Mouse (Mus musculus) heart, embryonic 13.5 days (tissue): Measurements from ENCODE around the gene Hnrnpa3. TPM values are rescaled to one million over a fixed set of nuclear protein-coding genes. Genes with fewer than 3 reads are reported as not detected.
A peak's percentile ranks its signal among the peaks of the same experiment; 100 is the strongest.
"Not testable (repeated sequence)": the region's sequence is repeated elsewhere in the genome, so short reads cannot be mapped to it uniquely, and the experiment has no call there.

Source experiments
- ATAC-seq: fragments of 200-750 bp; cut with Nextera tagmentation; 2 replicates; pipeline ENCODE4 v1.8.0; 2017; ENCODE audit warnings: moderate TSS enrichment; ENCODE audit not compliant: insufficient number of reproducible peaks, low FRiP score, low TSS enrichment; ENCODE audit errors: extremely low read depth
- H3K27ac ChIP-seq: fragments of 300-500 bp; sonication (generic); replicated peaks from 2 replicates; pipeline ENCODE4 v1.5.1; 2015; ENCODE audit warnings: moderate library complexity, mild to moderate bottlenecking, inconsistent platforms
- H3K27me3 ChIP-seq: fragments of 300-500 bp; sonication (generic); replicated peaks from 2 replicates; pipeline ENCODE4 v1.6.1; 2015; ENCODE audit warnings: mild to moderate bottlenecking, inconsistent platforms
- H3K36me3 ChIP-seq: fragments of 300-500 bp; sonication (generic); 2 replicates; pipeline ENCODE4 v1.6.1; 2015; ENCODE audit warnings: mild to moderate bottlenecking, inconsistent platforms
- H3K4me1 ChIP-seq: fragments of 300-500 bp; sonication (generic); 2 replicates; pipeline ENCODE4 v1.6.1; 2015; ENCODE audit warnings: inconsistent platforms
- H3K4me2 ChIP-seq: fragments of 300-500 bp; sonication (generic); 2 replicates; pipeline ENCODE4 v1.6.1; 2015; ENCODE audit warnings: inconsistent platforms, mild to moderate bottlenecking, moderate library complexity
- H3K4me3 ChIP-seq: fragments of 300-500 bp; sonication (generic); 2 replicates; pipeline ENCODE4 v1.5.1; 2015; ENCODE audit warnings: moderate library complexity, mild to moderate bottlenecking, inconsistent platforms
- H3K9ac ChIP-seq: fragments of 300-500 bp; sonication (generic); 2 replicates; pipeline ENCODE4 v1.6.1; 2015; ENCODE audit warnings: inconsistent platforms, mild to moderate bottlenecking, moderate library complexity
- H3K9me3 ChIP-seq: fragments of 300-500 bp; sonication (generic); 2 replicates; pipeline ENCODE4 v1.6.1; 2016; ENCODE audit warnings: inconsistent platforms
- WGBS: fragments of 180-500 bp; shearing (Covaris S2); methylation state at CpG from one replicate; pipeline ENCODE4 v1.1.7; 2015; ENCODE audit warnings: mixed read lengths; 5-methylcytosine and 5-hydroxymethylcytosine counted together
- polyA plus RNA-seq: library from polyadenylated mRNA; unstranded; fragments of >200 nt; fragmentation: Nextera tagmentation; extraction: Ambion mirVana; gene quantifications from 2 replicates; pipeline ENCODE4 v1.2.1, GENCODE M21; 2015

Gene Hnrnpa3
- polyA plus RNA-seq, 1 experiment from 2014 or later, result 188 TPM

DNA sequence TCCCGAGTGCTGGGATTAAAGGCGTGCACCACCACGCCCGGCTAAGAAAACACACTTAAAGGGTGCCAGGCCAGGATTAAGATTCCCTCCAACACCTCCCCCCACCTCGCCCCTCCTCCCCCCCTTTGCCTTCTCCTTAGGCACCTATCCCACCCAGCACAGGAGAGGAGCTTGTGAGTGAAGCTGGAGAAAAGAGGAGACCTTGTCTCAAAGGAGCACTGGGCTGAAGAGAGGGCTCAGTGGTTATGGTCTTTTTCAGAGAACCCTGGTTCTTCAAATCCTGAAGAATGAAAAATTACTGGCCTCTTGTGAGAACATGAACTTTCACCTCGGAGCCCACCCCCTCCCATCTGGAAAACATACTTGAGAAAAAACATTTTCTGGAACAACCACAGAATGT lies 21.2 kb upstream of the Hnrnpa3 start:
- H3K4me1 ChIP-seq, H3K9me3 ChIP-seq, H3K36me3 ChIP-seq, H3K27ac ChIP-seq, H3K27me3 ChIP-seq, H3K4me2 ChIP-seq, H3K9ac ChIP-seq, ATAC-seq, H3K4me3 ChIP-seq: not testable (repeated sequence)
- WGBS, result 78% methylated on average over 6 of the region's 6 CpGs

DNA sequence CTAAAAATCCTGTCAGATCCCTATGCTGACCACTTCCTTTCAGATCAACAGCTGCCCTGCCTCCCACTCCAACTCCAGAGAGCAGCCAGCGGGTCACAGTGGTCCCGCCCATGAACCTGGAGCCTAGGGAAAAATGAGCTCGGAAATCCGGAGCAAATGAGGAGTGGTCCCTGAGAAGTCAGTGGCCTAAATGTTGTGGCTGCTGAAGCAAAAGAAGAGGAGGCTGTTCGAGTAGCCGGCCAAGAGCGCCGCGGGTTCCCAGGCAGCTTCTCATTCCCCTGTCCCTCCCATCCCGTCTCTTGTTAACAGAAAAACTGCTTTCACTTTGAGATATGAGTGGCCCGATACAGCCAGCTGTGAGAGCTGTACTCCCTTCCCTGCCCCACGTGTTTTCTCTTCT lies 19.5 kb upstream of the Hnrnpa3 start:
- not testable (repeated sequence) for H3K9me3 ChIP-seq, H3K27me3 ChIP-seq, H3K36me3 ChIP-seq, ATAC-seq
- peak overlapping the region; percentile 48 for H3K4me2 ChIP-seq
- peak overlapping the region; percentile 75 for H3K27ac ChIP-seq
- peaks cover 15% of the 10 kb centered on the region for H3K4me1 ChIP-seq
- WGBS, result 4% methylated on average over 10 of the region's 12 CpGs
- peak overlapping the region; percentile 29 for H3K4me3 ChIP-seq
- H3K9ac ChIP-seq, result 0 out of 2 replicates have a peak overlapping the region, but pooled peaks have one; percentile 61

DNA sequence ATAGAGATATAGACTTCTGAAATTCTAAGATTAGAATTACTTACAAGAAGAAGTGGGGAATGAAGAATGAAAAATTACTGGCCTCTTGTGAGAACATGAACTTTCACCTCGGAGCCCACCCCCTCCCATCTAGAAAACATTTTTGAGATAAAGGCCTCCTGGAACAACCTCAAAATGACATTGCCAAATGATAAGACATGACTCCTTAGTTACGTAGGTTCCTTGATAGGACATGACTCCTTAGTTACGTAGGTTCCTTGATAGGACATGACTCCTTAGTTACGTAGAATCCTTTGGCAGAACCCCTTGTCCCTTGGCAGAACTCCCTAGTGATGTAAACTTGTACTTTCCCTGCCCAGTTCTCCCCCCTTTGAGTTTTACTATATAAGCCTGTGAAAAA lies 16.7 kb upstream of the Hnrnpa3 start:
- H3K4me3 ChIP-seq, H3K27ac ChIP-seq, H3K9ac ChIP-seq, H3K27me3 ChIP-seq, H3K36me3 ChIP-seq, ATAC-seq, H3K9me3 ChIP-seq, H3K4me2 ChIP-seq: not testable (repeated sequence)
- 30% methylated on average over 4 of the region's 4 CpGs for WGBS
- H3K4me1 ChIP-seq, result peaks cover 15% of the 10 kb centered on the region

DNA sequence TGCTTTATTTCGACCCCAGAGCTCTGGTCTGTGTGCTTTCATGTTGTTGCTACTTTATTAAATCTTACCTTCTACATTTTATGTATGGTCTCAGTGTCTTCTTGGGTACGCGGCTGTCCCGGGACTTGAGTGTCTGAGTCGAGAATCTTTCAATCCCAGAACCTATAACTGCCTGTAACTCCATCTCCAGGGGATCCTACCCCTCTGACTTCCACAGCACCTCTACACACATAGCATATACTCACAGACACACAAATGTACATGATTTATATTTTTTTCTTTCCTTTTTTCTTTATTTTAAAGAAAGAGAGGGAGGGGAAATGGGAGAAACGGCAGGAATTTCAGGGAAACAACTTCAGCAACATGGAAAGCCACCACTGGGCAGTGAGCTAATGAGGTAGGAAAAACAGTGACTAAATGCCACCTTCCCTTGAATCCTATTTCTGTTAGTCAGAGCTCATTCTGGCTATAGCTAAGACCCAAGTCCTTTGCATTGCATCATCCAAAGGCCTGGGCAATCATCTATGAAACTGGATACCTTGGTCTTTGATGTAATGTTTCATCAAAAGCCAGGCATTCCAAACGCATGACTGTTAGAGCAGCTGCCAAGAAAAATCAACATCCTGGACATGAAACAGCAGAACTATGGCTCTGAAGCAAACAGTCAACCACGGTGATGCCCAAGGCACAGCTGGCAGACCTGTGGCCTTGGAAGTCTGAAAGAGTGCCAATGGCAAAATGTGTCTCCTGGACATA lies 16.1 kb upstream of the Hnrnpa3 start:
- Histone ChIP-seq H3K27ac (peak overlapping the region; percentile 63), H3K27me3 (no peaks in the 10 kb centered on the region), H3K9ac (no peak overlapping the region), H3K9me3 (no peaks in the 10 kb centered on the region; the same call in 1 of the 2 replicates), H3K4me3 (no peak overlapping the region), H3K36me3 (no peaks in the 10 kb centered on the region), H3K4me2 (no peak overlapping the region), H3K4me1 (peaks cover 15% of the 10 kb centered on the region)
- 63% methylated on average over 8 of the region's 8 CpGs for WGBS
- ATAC-seq, result no peak

DNA sequence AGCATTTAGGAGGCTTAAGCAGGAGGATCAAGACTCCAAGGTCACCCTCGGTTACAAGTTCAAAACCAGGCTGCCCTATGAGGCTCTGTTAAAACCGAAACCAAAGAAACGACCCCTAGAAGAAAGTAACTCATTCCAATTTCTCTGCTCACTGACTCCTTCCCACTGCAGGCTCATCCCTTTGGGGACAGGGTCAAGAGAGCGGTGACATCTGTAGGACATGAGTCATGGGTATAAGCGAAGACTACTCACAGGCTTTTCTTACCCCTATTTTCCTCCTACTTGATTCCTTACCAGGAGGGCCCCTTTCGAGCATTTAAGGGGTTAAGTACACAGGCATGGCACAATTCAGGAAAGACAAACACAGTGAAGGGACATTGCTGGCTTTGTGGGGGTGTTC lies 15.1 kb upstream of the Hnrnpa3 start:
- no peak overlapping the region for H3K9ac ChIP-seq
- no peaks in the 10 kb centered on the region for H3K36me3 ChIP-seq
- H3K4me3 ChIP-seq, result no peak overlapping the region
- H3K27ac ChIP-seq, result peak overlapping the region; percentile 63; the same call in 1 of the 2 replicates
- peaks cover 15% of the 10 kb centered on the region for H3K4me1 ChIP-seq
- no peaks in the 10 kb centered on the region for H3K27me3 ChIP-seq
- WGBS, result 80% methylated on average over 6 of the region's 6 CpGs
- no peak for ATAC-seq
- no peaks in the 10 kb centered on the region; the same call in 1 of the 2 replicates for H3K9me3 ChIP-seq
- no peak overlapping the region for H3K4me2 ChIP-seq

DNA sequence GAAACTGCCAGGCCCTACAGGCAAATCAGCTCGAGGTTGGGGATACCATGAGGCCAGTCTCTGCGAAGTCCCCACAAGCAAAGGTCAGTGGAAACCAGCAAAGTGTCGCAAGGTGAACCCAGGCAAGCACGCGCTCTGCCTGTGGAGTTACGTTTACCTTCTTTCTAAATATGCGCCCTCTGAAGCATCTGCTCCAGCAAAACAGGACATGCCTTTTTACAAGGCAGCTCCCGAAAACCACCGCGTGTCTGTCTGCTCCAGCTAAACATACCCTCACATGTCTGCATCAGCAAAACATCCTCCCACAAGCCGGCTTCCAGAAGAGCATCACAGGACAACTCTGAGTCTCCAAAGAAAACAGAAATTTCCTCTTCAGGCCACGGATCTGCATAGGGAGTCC lies 13.8 kb upstream of the Hnrnpa3 start:
- Histone ChIP-seq H3K4me3 (no peak overlapping the region), H3K9ac (no peak overlapping the region), H3K4me2 (no peak overlapping the region), H3K36me3 (no peaks in the 10 kb centered on the region), H3K4me1 (peaks cover 15% of the 10 kb centered on the region), H3K27ac (no peak overlapping the region), H3K27me3 (no peaks in the 10 kb centered on the region), H3K9me3 (no peaks in the 10 kb centered on the region; the same call in 1 of the 2 replicates)
- ATAC-seq, result no peak
- WGBS, result 87% methylated on average over 12 of the region's 12 CpGs

DNA sequence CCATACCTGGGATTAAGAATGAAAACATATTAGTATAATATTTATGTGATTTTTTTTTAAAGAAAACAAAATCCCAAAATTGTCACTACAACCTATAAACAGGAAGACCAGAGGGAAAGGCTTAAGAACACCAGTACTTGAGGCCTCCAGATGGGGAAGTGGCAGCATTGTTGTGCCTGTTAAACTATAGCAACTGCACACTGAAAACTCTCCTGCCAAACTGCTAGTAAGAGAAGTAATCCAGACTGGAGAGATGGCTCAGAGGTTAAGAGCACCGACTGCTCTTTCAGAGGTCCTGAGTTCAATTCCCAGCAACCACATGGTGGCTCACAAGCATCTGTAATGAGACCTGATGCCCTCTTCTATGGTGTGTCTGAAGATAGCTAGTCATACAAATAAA lies 8.6 kb upstream of the Hnrnpa3 start:
- no peak for ATAC-seq
- no peak overlapping the region for H3K9ac ChIP-seq

DNA sequence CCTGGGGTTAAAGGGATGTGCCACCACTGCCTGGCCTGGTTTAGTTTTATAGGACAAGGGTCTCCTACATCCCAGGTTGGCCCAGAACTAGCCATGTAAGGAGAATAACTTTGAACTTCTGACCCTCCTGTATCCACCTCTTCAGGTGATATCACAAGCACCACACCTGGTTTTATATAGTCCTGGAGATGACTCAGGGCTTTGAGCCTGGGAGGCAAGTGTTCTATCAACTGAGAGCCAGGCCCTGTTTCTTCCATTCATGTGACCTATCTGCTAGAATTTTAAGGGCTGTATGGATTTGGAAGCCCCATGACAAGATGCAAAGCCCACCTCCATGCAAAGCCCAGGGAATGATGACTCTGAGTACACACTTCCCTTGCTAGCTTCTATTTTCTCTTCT lies 5.9 kb upstream of the Hnrnpa3 start:
- no peaks in the 10 kb centered on the region for H3K9me3 ChIP-seq
- H3K4me2 ChIP-seq, result no peak overlapping the region
- no peak overlapping the region for H3K27ac ChIP-seq
- no peak overlapping the region for H3K9ac ChIP-seq
- H3K4me1 ChIP-seq, result peaks cover 18% of the 10 kb centered on the region
- 0 out of 2 replicates have a peak, but pooled peaks cover 4% of the 10 kb centered on the region for H3K36me3 ChIP-seq
- ATAC-seq, result no peak
- no peak overlapping the region for H3K4me3 ChIP-seq
- no peaks in the 10 kb centered on the region for H3K27me3 ChIP-seq

More for the DNA sequence above, 8.6 kb upstream of the Hnrnpa3 start:
- H3K4me1 ChIP-seq, result peaks cover 6% of the 10 kb centered on the region
- H3K4me3 ChIP-seq, result no peak overlapping the region
- H3K27ac ChIP-seq, result no peak overlapping the region
- no peaks in the 10 kb centered on the region for H3K27me3 ChIP-seq
- H3K9me3 ChIP-seq, result no peaks in the 10 kb centered on the region
- 0 out of 2 replicates have a peak, but pooled peaks cover 4% of the 10 kb centered on the region for H3K36me3 ChIP-seq
- H3K4me2 ChIP-seq, result no peak overlapping the region
- whole genome bisulfite sequencing, result 86% methylated on average over 1 of the region's 1 CpGs

DNA sequence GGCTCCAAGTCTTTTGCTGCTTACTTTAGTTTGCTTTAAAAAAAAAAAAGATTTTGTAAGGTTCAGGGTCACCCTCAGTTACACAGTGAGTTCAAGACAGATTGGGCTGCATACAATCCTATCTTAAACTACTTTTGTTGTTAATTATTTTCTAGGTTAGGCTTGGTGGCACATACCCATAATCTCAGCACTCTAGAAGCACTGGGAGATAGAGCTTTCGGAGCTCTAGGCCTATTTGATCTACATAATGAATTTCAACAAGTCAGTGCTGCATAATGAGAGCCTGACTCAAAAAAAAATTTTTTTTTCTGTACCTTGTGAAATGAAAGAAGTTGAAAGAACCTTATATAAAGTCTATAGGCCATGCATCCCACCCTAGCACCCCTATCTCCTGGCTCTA lies 4.4 kb upstream of the Hnrnpa3 start:
- Histone ChIP-seq H3K9ac (no peak overlapping the region), H3K4me1 (peaks cover 18% of the 10 kb centered on the region), H3K9me3 (no peaks in the 10 kb centered on the region), H3K27ac (no peak overlapping the region), H3K4me2 (no peak overlapping the region), H3K27me3 (no peaks in the 10 kb centered on the region), H3K36me3 (0 out of 2 replicates have a peak, but pooled peaks cover 4% of the 10 kb centered on the region), H3K4me3 (no peak overlapping the region)
- WGBS, result 85% methylated on average over 1 of the region's 1 CpGs
- no peak for ATAC-seq

DNA sequence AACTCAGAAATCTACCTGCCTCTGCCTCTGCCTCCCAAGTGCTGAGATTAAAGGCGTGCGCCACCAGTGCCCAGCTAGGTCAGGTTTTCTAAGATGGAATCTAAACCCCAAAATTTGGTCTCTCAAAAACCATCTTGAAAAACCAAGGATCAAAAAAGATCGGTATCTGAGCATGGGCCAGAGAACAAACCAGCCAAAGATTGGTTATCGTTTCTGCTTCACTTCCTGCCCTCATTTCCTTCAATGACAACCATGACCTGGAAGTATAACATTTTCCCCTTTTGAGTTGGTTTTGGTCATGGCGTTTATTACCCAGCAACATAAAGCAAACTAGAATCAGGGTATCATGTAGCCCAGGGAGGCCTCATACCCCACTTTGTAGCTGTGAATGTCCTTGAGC lies 2.1 kb upstream of the Hnrnpa3 start:
- Histone ChIP-seq H3K4me2 (no peak overlapping the region), H3K36me3 (peaks cover 9% of the 10 kb centered on the region), H3K9me3 (no peaks in the 10 kb centered on the region), H3K4me3 (no peak overlapping the region), H3K4me1 (peaks cover 30% of the 10 kb centered on the region), H3K27me3 (no peaks in the 10 kb centered on the region), H3K27ac (peak overlapping the region; percentile 99), H3K9ac (peak overlapping the region; percentile 95)
- no peak for ATAC-seq
- 87% methylated on average over 5 of the region's 5 CpGs for WGBS

DNA sequence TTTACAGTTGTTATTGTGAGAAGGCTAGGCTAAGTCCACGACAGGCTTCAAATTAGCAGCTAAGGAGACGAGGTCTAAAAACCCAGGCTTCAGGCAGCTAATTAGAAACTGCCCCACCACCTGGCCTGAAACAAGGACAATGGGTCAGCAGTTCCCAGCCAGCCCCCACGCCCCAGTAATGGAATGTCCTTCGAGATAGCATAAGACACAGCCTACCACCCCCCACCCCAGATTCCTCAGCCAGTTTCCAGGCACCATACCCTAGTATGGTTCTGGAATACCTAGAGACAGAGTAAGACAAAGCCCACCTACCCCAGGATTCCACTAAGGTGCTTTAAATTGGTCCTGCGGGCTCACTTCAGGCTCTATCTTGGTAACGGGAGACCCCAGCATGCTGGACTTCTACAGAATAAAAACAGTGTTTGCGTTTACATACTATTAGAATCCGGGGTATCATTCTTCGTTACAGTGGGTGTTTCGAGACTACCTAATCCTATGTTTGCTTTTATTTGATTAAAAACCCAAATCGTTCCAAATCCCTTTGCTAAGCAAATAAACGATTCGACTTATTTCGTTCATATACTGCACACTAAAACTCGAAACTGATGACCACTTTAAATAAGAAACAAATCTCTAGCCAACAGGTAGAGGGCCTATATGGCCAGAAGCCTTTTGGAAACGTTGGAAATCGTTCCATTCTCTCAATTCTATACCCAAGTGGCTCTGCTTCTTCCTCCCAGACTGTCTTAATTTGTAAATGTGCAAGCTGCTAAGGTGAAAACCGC lies 962 bp upstream of the Hnrnpa3 start:
- H3K27ac ChIP-seq, result peak overlapping the region; percentile 99
- H3K4me1 ChIP-seq, result peaks cover 24% of the 10 kb centered on the region
- H3K4me2 ChIP-seq, result peak overlapping the region; percentile 79
- H3K9ac ChIP-seq, result peak overlapping the region; percentile 95
- no peaks in the 10 kb centered on the region for H3K27me3 ChIP-seq
- peaks cover 20% of the 10 kb centered on the region for H3K36me3 ChIP-seq
- no peaks in the 10 kb centered on the region for H3K9me3 ChIP-seq
- WGBS, result 3% methylated on average over 18 of the region's 18 CpGs
- peak overlapping the region; percentile 98 for H3K4me3 ChIP-seq
- ATAC-seq, result no peak
